16 mouse cellular contexts compared by ENCODE assay signal in the genomic region with DNA sequence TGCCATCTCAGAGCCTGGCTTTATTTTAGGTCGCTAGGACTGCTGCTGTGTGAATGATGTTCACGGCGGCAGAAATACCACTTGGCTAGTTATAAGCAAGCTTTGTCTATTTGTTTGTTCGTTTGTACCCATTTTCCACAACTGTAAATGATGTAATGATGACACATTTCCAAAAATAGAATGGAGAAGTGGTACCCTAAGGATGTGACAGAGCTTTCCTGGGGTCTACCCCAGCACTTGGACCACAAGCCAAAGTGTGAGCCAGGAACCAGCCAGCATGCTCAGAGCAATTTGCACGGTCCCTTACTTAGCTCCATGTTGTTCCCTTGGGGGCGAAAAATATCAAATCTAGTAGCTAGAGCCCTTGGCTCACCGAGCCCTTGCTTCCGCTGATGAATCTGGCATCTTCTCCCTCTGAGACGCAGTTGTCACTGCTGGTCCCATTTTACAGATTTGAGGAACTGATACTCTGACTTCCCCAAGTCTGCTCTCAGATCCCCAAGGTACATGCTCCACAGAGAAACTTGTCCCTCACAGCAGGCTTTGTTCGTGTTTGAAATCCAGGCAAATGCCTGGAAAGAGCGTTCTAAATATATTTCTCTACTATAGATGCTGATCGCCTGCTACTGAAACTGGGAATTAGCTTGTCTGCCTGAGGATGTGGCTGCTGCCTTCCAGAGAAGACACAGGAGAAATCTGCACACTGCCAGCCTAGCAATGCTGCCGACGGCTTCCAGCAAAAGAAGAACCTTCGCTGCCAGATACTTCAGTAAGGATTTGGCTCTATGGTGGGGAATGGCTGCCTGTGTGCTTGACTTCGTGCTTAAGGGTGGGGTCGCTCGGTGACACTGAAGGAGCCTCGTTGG. TPM values are rescaled to one million over a fixed set of nuclear protein-coding genes. Genes with fewer than 3 reads are reported as not detected.
A peak's percentile ranks its signal among the peaks of the same experiment; 100 is the strongest.
DNase-seq lines count a peak whose midpoint lies in the region; ATAC-seq and TF ChIP-seq lines count a peak whose summit lies in the region.
"Had no signal": no experiment of that assay in that cellular context is flagged by ENCODE, and none has a peak within 500 bp of the region (broad histone marks: within the 10 kb centered on the region; RNA-seq: fewer than 3 reads in every experiment).

No protein-coding gene starts in this region.

- no peaks in the 10 kb centered on the region for H3K27me3 ChIP-seq in hindbrain, postnatal 0 days (ENCODE audit: insufficient read depth, low read length)
- H3K27me3 ChIP-seq in hindbrain, embryonic 10.5 days (ENCODE audit: insufficient read depth, poor library complexity, severe bottlenecking) = peaks cover 28% of the 10 kb centered on the region
- H3K27me3 ChIP-seq in small intestine, adult 2 months (ENCODE audit: control insufficient read depth, insufficient read depth, low read length) = no peaks in the 10 kb centered on the region

- no peaks in the 10 kb centered on the region for H3K9me3 ChIP-seq in hindbrain, postnatal 0 days (ENCODE audit: low read length)
- no peaks in the 10 kb centered on the region for H3K9me3 ChIP-seq in hindbrain, embryonic 10.5 days
- H3K9me3 ChIP-seq: embryonic facial prominence, embryonic 13.5 days; heart, embryonic 15.5 days; hindbrain, embryonic 12.5 days; limb, embryonic 12.5 days had no signal

- ATAC-seq in hindbrain, postnatal 0 days = no peak
- ATAC-seq in inflammation-experienced regulatory T-cells, adult 6 months = no peak
- ATAC-seq: liver, postnatal 0 days; Patski had no signal

- H3K27ac ChIP-seq in hindbrain, postnatal 0 days = no peak overlapping the region
- no peak overlapping the region for H3K27ac ChIP-seq in hindbrain, embryonic 10.5 days
- peak overlapping the region; percentile 58 for H3K27ac ChIP-seq in brown adipose tissue, adult 24 weeks (replicated peaks; ENCODE audit: low read depth, low read length)
- no peak overlapping the region for H3K27ac ChIP-seq in small intestine, adult 2 months (ENCODE audit: insufficient read depth, low read depth, low read length)
- H3K27ac ChIP-seq: embryonic facial prominence, embryonic 13.5 days; heart, embryonic 15.5 days; hindbrain, embryonic 12.5 days; limb, embryonic 12.5 days had no signal

- no peak overlapping the region for H3K9ac ChIP-seq in hindbrain, postnatal 0 days (replicated peaks; ENCODE audit: low read length)
- H3K9ac ChIP-seq: embryonic facial prominence, embryonic 13.5 days; heart, embryonic 15.5 days; hindbrain, embryonic 12.5 days; limb, embryonic 12.5 days; liver, postnatal 0 days had no signal

- peak; percentile 22 for DNase-seq in hindbrain, postnatal 0 days (ENCODE audit: low spot score)
- no peak for DNase-seq in hindbrain, embryonic 10.5 days (ENCODE audit: low spot score)
- DNase-seq in right cerebral cortex, postnatal 10 days (ENCODE audit: low spot score in 2 of 2) = peak; percentile 64
- DNase-seq in right cerebral cortex, postnatal 14 days = no peak
- no peak for DNase-seq in cerebellum, adult 11-12 months
- DNase-seq: cerebellum, postnatal 36 days; kidney, adult 18-20 months; liver, postnatal 0 days had no signal

- TF ChIP-seq POLR2A in small intestine, adult 2 months (IDR thresholded peaks at IDR 0.05; ENCODE audit: low read depth, low read length) = no peak

- no peak overlapping the region for H3K4me2 ChIP-seq in hindbrain, postnatal 0 days (ENCODE audit: low read depth, low read length)
- H3K4me2 ChIP-seq: embryonic facial prominence, embryonic 13.5 days; heart, embryonic 15.5 days; hindbrain, embryonic 12.5 days; limb, embryonic 12.5 days had no signal

- 76% methylated on average over 19 of the region's 19 CpGs for WGBS in hindbrain, postnatal 0 days
- 85% methylated on average over 19 of the region's 19 CpGs for WGBS in hindbrain, embryonic 10.5 days
- WGBS in small intestine, adult 2 months = 81% methylated on average over 19 of the region's 19 CpGs

- no peaks in the 10 kb centered on the region for H3K36me3 ChIP-seq in hindbrain, postnatal 0 days (ENCODE audit: insufficient read depth, low read length)
- no peaks in the 10 kb centered on the region for H3K36me3 ChIP-seq in hindbrain, embryonic 10.5 days
- H3K36me3 ChIP-seq in small intestine, adult 2 months (ENCODE audit: control insufficient read depth, insufficient read depth, low read length) = no peaks in the 10 kb centered on the region
- H3K36me3 ChIP-seq: embryonic facial prominence, embryonic 13.5 days; heart, embryonic 15.5 days; hindbrain, embryonic 12.5 days; limb, embryonic 12.5 days had no signal

- no peak overlapping the region for H3K4me3 ChIP-seq in hindbrain, postnatal 0 days (ENCODE audit: low read length)
- H3K4me3 ChIP-seq in hindbrain, embryonic 10.5 days = no peak overlapping the region
- H3K4me3 ChIP-seq in brown adipose tissue, adult 24 weeks (ENCODE audit: insufficient read depth, low read depth, low read length) = peak overlapping the region; percentile 41
- peak overlapping the region; percentile 12; the same call in 1 of the 2 replicates for H3K4me3 ChIP-seq in small intestine, adult 2 months (ENCODE audit: low read depth, low read length)
- H3K4me3 ChIP-seq: embryonic facial prominence, embryonic 13.5 days; heart, embryonic 15.5 days; hindbrain, embryonic 12.5 days; limb, embryonic 12.5 days had no signal

- no peak for TF ChIP-seq CTCF in hindbrain, postnatal 0 days (IDR thresholded peaks at IDR 0.05; ENCODE audit: low read depth)
- TF ChIP-seq CTCF in small intestine, adult 2 months (IDR thresholded peaks at IDR 0.05; ENCODE audit: extremely low read depth, insufficient read length, insufficient replicate concordance, low read depth, low read length) = no peak

- H3K4me1 ChIP-seq in hindbrain, postnatal 0 days (ENCODE audit: insufficient read depth, low read length) = no peaks in the 10 kb centered on the region
- peaks cover 8% of the 10 kb centered on the region for H3K4me1 ChIP-seq in hindbrain, embryonic 10.5 days (replicated peaks)
- no peaks in the 10 kb centered on the region for H3K4me1 ChIP-seq in brown adipose tissue, adult 24 weeks (ENCODE audit: control insufficient read depth, insufficient read depth, insufficient read length, low read length)
- peaks cover 7% of the 10 kb centered on the region for H3K4me1 ChIP-seq in small intestine, adult 2 months (ENCODE audit: control insufficient read depth, insufficient read depth, insufficient read length, low read length)

RNA-seq across cellular contexts. Expression of gene Arhgap22, which starts 2.8 kb away (rescaled TPM):
- 5.0 and 11.8 TPM in 2 replicates for total RNA-seq in hindbrain, postnatal 0 days (2014; rRNA removed)
- polyA plus RNA-seq in hindbrain, postnatal 0 days (2015; fragmentation: Nextera tagmentation; extraction: Ambion mirVana) = 4.2 and 4.4 TPM in 2 replicates
- 4.2 and 4.5 TPM in 2 replicates for polyA plus RNA-seq in hindbrain, embryonic 10.5 days (2016; fragmentation: Nextera tagmentation; extraction: Ambion mirVana)
- 0.95 and 2.2 TPM in 2 replicates for polyA plus RNA-seq in brown adipose tissue, adult 24 weeks (2012; ENCODE audit: insufficient read depth, insufficient read length, missing spikeins)
- polyA plus RNA-seq in small intestine, adult 2 months (2012; rRNA removed) = 3.2 and 3.6 TPM in 2 replicates
- under 1 TPM in 1 of 3 experiments, not detected in 2; 0.18 TPM for polyA plus RNA-seq in inflammation-experienced regulatory T-cells, adult 6 months (2017; shearing (Covaris generic))

RNA-seq across cellular contexts. Expression of gene Wdfy4, which starts 31.3 kb away (rescaled TPM):
- 0.43 and 0.89 TPM in 2 replicates for total RNA-seq in hindbrain, postnatal 0 days (2014; rRNA removed)
- polyA plus RNA-seq in hindbrain, postnatal 0 days (2015; fragmentation: Nextera tagmentation; extraction: Ambion mirVana) = 0.11 and 0.13 TPM in 2 replicates
- 0.16 and 0.43 TPM in 2 replicates for polyA plus RNA-seq in hindbrain, embryonic 10.5 days (2016; fragmentation: Nextera tagmentation; extraction: Ambion mirVana)
- polyA plus RNA-seq in brown adipose tissue, adult 24 weeks (2012; ENCODE audit: insufficient read depth, insufficient read length, missing spikeins) = 0.48 and 2.8 TPM in 2 replicates
- 2.4 and 4.8 TPM in 2 replicates for polyA plus RNA-seq in small intestine, adult 2 months (2012; rRNA removed)
- polyA plus RNA-seq in inflammation-experienced regulatory T-cells, adult 6 months (2017; shearing (Covaris generic)) = under 1 TPM in 2 of 3 experiments, not detected in 1; 0.18 to 0.43 TPM
- polyA plus RNA-seq: Patski had no signal

Comparison
In these comparisons a context has a peak if more than half of its experiments do, and no peak if none do; other contexts are left out.
1. DNase-seq: peak in hindbrain, postnatal 0 days (single experiment) and right cerebral cortex, postnatal 10 days (2 of 2); none in hindbrain, embryonic 10.5 days (single experiment), right cerebral cortex, postnatal 14 days (single experiment) and cerebellum, adult 11-12 months (single experiment).
2. H3K4me3 ChIP-seq: peak in brown adipose tissue, adult 24 weeks (single experiment) and small intestine, adult 2 months (single experiment); none in hindbrain, postnatal 0 days (single experiment) and hindbrain, embryonic 10.5 days (single experiment).